Mouse (Mus musculus) forebrain, embryonic 15.5 days (tissue): ENCODE measurements around the gene Stk11. TPM values are rescaled to one million over a fixed set of nuclear protein-coding genes. Genes with fewer than 3 reads are reported as not detected.
"Not testable (repeated sequence)": the region's sequence is repeated elsewhere in the genome, so short reads cannot be mapped to it uniquely, and the experiment has no call there.

Experiments used
- ATAC-seq: fragments of 200-750 bp; cut with Nextera tagmentation; replicated peaks from 2 replicates; pipeline ENCODE4 v1.8.0; 2017; ENCODE audit warnings: mild to moderate bottlenecking, moderate TSS enrichment, moderate library complexity
- H3K27ac ChIP-seq: fragments of 300-500 bp; sonication (generic); replicated peaks from 2 replicates; pipeline ENCODE4 v1.5.1; 2015; ENCODE audit warnings: mild to moderate bottlenecking, inconsistent platforms
- H3K27me3 ChIP-seq: fragments of 300-500 bp; sonication (generic); 2 replicates; pipeline ENCODE4 v1.6.1; 2015; ENCODE audit warnings: inconsistent platforms
- H3K36me3 ChIP-seq: fragments of 300-500 bp; sonication (generic); 2 replicates; pipeline ENCODE4 v1.6.1; 2015; ENCODE audit warnings: mild to moderate bottlenecking, inconsistent platforms
- H3K4me1 ChIP-seq: fragments of 300-500 bp; sonication (generic); 2 replicates; pipeline ENCODE4 v1.6.1; 2015; ENCODE audit warnings: inconsistent platforms
- H3K4me2 ChIP-seq: fragments of 300-500 bp; sonication (generic); replicated peaks from 2 replicates; pipeline ENCODE4 v1.6.1; 2015; ENCODE audit warnings: mild to moderate bottlenecking, inconsistent platforms
- H3K4me3 ChIP-seq: fragments of 300-500 bp; sonication (generic); 2 replicates; pipeline ENCODE4 v1.5.1; 2015; ENCODE audit warnings: mild to moderate bottlenecking, inconsistent platforms
- H3K9ac ChIP-seq: fragments of 300-500 bp; sonication (generic); replicated peaks from 2 replicates; pipeline ENCODE4 v1.6.1; 2015; ENCODE audit warnings: mild to moderate bottlenecking, inconsistent platforms
- H3K9me3 ChIP-seq: fragments of 300-500 bp; sonication (generic); 2 replicates; pipeline ENCODE4 v1.6.1; 2016; ENCODE audit warnings: inconsistent platforms
- WGBS: fragments of 180-500 bp; shearing (Covaris S2); methylation state at CpG from one replicate; pipeline ENCODE4 v1.1.7; 2015; ENCODE audit warnings: mixed read lengths; 5-methylcytosine and 5-hydroxymethylcytosine counted together
- polyA plus RNA-seq: library from polyadenylated mRNA; unstranded; fragments of >200 nt; fragmentation: Nextera tagmentation; extraction: Ambion mirVana; gene quantifications from 2 replicates; pipeline ENCODE4 v1.2.1, GENCODE M21; 2015

Stk11 gene
- polyA plus RNA-seq, 1 experiment from 2014 or later = 20.3 TPM

GRCm38 (mm10) chr10:80163721-80164120 is 48.1 kb downstream of the Stk11 start:
- H3K9me3 ChIP-seq = no peaks in the 10 kb centered on the region
- no peaks in the 10 kb centered on the region for H3K27me3 ChIP-seq
- ATAC-seq = no peak
- no peaks in the 10 kb centered on the region for H3K36me3 ChIP-seq
- H3K27ac ChIP-seq = no peak overlapping the region
- H3K4me2 ChIP-seq = 0 out of 2 replicates have a peak overlapping the region, but pooled peaks have one; percentile 88
- 80% methylated on average over 8 of the region's 8 CpGs for WGBS
- H3K9ac ChIP-seq = no peak overlapping the region
- peak overlapping the region; percentile 44; the same call in 1 of the 2 replicates for H3K4me3 ChIP-seq
- H3K4me1 ChIP-seq = peaks cover 59% of the 10 kb centered on the region

GRCm38 (mm10) chr10:80164161-80164997 is 48.8 kb downstream of the Stk11 start:
- Histone ChIP-seq H3K4me3 (peak overlapping the region; percentile 44), H3K4me1 (peaks cover 59% of the 10 kb centered on the region), H3K36me3 (no peaks in the 10 kb centered on the region), H3K27me3 (no peaks in the 10 kb centered on the region), H3K27ac (peak overlapping the region; percentile 71), H3K9ac (peak overlapping the region; percentile 64), H3K9me3 (no peaks in the 10 kb centered on the region), H3K4me2 (peak overlapping the region; percentile 88)
- 8% methylated on average over 44 of the region's 44 CpGs for WGBS
- no peak for ATAC-seq

- whole genome bisulfite sequencing = 0% methylated on average over 17 of the region's 17 CpGs
- H3K9me3 ChIP-seq = no peaks in the 10 kb centered on the region
- H3K27me3 ChIP-seq = no peaks in the 10 kb centered on the region
- peaks cover 62% of the 10 kb centered on the region for H3K4me1 ChIP-seq
- H3K36me3 ChIP-seq = peaks cover 3% of the 10 kb centered on the region
- peak overlapping the region; percentile 64 for H3K9ac ChIP-seq
- peak; percentile 48 for ATAC-seq
- H3K4me2 ChIP-seq = peak overlapping the region; percentile 88
- peak overlapping the region; percentile 44 for H3K4me3 ChIP-seq
- peak overlapping the region; percentile 80 for H3K27ac ChIP-seq
These were observed 49.4 kb downstream of the Stk11 start for GRCm38 (mm10) chr10:80164998-80165344.

- H3K36me3 ChIP-seq = peaks cover 9% of the 10 kb centered on the region
- peak within 1 kb of the TSS; percentile 88 for H3K4me2 ChIP-seq
- H3K4me3 ChIP-seq = peak within 1 kb of the TSS; percentile 44
- peaks cover 61% of the 10 kb centered on the region for H3K4me1 ChIP-seq
- peak within 1 kb of the TSS; percentile 100 for H3K27ac ChIP-seq
- H3K9me3 ChIP-seq = no peaks in the 10 kb centered on the region
- no peaks in the 10 kb centered on the region for H3K27me3 ChIP-seq
- H3K9ac ChIP-seq = peak within 1 kb of the TSS; percentile 64
- WGBS = 15% methylated on average over 20 of the region's 20 CpGs
- no peak for ATAC-seq
These were observed 50.0 kb downstream of the Stk11 start, which contains the start of gene Cirbp for GRCm38 (mm10) chr10:80165392-80166128. Cirbp (plus strand) TSS chr10:80165985.

- WGBS = 90% methylated on average over 4 of the region's 4 CpGs
These were observed 50.5 kb downstream of the Stk11 start for GRCm38 (mm10) chr10:80166136-80166535.

GRCm38 (mm10) chr10:80167460-80168037 is 51.9 kb downstream of the Stk11 start:
- peaks cover 26% of the 10 kb centered on the region for H3K36me3 ChIP-seq
- H3K4me1 ChIP-seq = peaks cover 68% of the 10 kb centered on the region
- peak; percentile 91 for ATAC-seq
- H3K27me3 ChIP-seq = no peaks in the 10 kb centered on the region
- H3K4me2 ChIP-seq = peak overlapping the region; percentile 67
- under 1% methylated on average over 52 of the region's 55 CpGs for WGBS
- peak overlapping the region; percentile 99 for H3K4me3 ChIP-seq
- H3K9me3 ChIP-seq = no peaks in the 10 kb centered on the region
- H3K9ac ChIP-seq = peak overlapping the region; percentile 100
- peak overlapping the region; percentile 100 for H3K27ac ChIP-seq

More at GRCm38 (mm10) chr10:80166136-80166535, 50.5 kb downstream of the Stk11 start:
- H3K27me3 ChIP-seq, H3K9me3 ChIP-seq, ATAC-seq: not testable (repeated sequence)
- peak overlapping the region; percentile 64 for H3K9ac ChIP-seq
- peak overlapping the region; percentile 100 for H3K27ac ChIP-seq
- peak overlapping the region; percentile 44 for H3K4me3 ChIP-seq
- peaks cover 13% of the 10 kb centered on the region for H3K36me3 ChIP-seq
- H3K4me1 ChIP-seq = peaks cover 59% of the 10 kb centered on the region
- H3K4me2 ChIP-seq = peak overlapping the region; percentile 88

- peak overlapping the region; percentile 67 for H3K4me2 ChIP-seq
- WGBS = under 1% methylated on average over 47 of the region's 48 CpGs
- peak overlapping the region; percentile 100 for H3K27ac ChIP-seq
- ATAC-seq = peak; percentile 25
- no peaks in the 10 kb centered on the region for H3K9me3 ChIP-seq
- peaks cover 26% of the 10 kb centered on the region for H3K36me3 ChIP-seq
- peak overlapping the region; percentile 99 for H3K4me3 ChIP-seq
- H3K27me3 ChIP-seq = no peaks in the 10 kb centered on the region
- peaks cover 72% of the 10 kb centered on the region for H3K4me1 ChIP-seq
- H3K9ac ChIP-seq = peak overlapping the region; percentile 100
These were observed 52.5 kb downstream of the Stk11 start for GRCm38 (mm10) chr10:80168038-80168661.

- whole genome bisulfite sequencing = 48% methylated on average over 1 of the region's 1 CpGs
- ATAC-seq = no peak
- peaks cover 26% of the 10 kb centered on the region for H3K36me3 ChIP-seq
- peak overlapping the region; percentile 100 for H3K9ac ChIP-seq
- peaks cover 75% of the 10 kb centered on the region for H3K4me1 ChIP-seq
- H3K27ac ChIP-seq = peak overlapping the region; percentile 100
- H3K27me3 ChIP-seq = no peaks in the 10 kb centered on the region
- no peaks in the 10 kb centered on the region for H3K9me3 ChIP-seq
- peak overlapping the region; percentile 67 for H3K4me2 ChIP-seq
- H3K4me3 ChIP-seq = peak overlapping the region; percentile 99
These were observed 53.5 kb downstream of the Stk11 start for GRCm38 (mm10) chr10:80169070-80169469.

GRCm38 (mm10) chr10:80169651-80170050 is 54.0 kb downstream of the Stk11 start:
- Histone ChIP-seq H3K4me1 (peaks cover 69% of the 10 kb centered on the region), H3K4me2 (peak overlapping the region; percentile 67; the same call in 1 of the 2 replicates), H3K9me3 (no peaks in the 10 kb centered on the region), H3K27ac (0 out of 2 replicates have a peak overlapping the region, but pooled peaks have one; percentile 6), H3K36me3 (peaks cover 26% of the 10 kb centered on the region), H3K27me3 (no peaks in the 10 kb centered on the region), H3K9ac (no peak overlapping the region; the same call in 1 of the 2 replicates), H3K4me3 (no peak overlapping the region)
- no peak for ATAC-seq
- WGBS = 88% methylated on average over 7 of the region's 7 CpGs

- Histone ChIP-seq H3K4me1 (peaks cover 65% of the 10 kb centered on the region), H3K4me2 (no peak overlapping the region), H3K27ac (0 out of 2 replicates have a peak overlapping the region, but pooled peaks have one; percentile 6), H3K9ac (no peak overlapping the region), H3K4me3 (no peak overlapping the region), H3K9me3 (no peaks in the 10 kb centered on the region), H3K27me3 (no peaks in the 10 kb centered on the region), H3K36me3 (peaks cover 26% of the 10 kb centered on the region)
- no peak for ATAC-seq
- 97% methylated on average over 16 of the region's 16 CpGs for WGBS
These were observed 54.4 kb downstream of the Stk11 start for GRCm38 (mm10) chr10:80170052-80170451.

GRCm38 (mm10) chr10:80170601-80171021 is 55.0 kb downstream of the Stk11 start:
- Histone ChIP-seq H3K9me3 (no peaks in the 10 kb centered on the region), H3K36me3 (peaks cover 26% of the 10 kb centered on the region), H3K4me1 (peaks cover 63% of the 10 kb centered on the region), H3K4me2 (no peak overlapping the region), H3K4me3 (no peak overlapping the region), H3K27me3 (no peaks in the 10 kb centered on the region), H3K27ac (0 out of 2 replicates have a peak overlapping the region, but pooled peaks have one; percentile 5), H3K9ac (no peak overlapping the region)
- ATAC-seq = no peak
- 94% methylated on average over 19 of the region's 19 CpGs for whole genome bisulfite sequencing
